Mouse (Mus musculus) hindbrain, embryonic 16.5 days (tissue): Measurements from ENCODE around the gene Fmr1. TPM values are rescaled to one million over a fixed set of nuclear protein-coding genes. Genes with fewer than 3 reads are reported as not detected.
"Not testable (repeated sequence)": the region's sequence is repeated elsewhere in the genome, so short reads cannot be mapped to it uniquely, and the experiment has no call there.

Experiments
- ATAC-seq: fragments of 200-750 bp; cut with Nextera tagmentation; 2 replicates; pipeline ENCODE4 v1.8.0; 2017; ENCODE audit warnings: moderate TSS enrichment, moderate library complexity
- H3K27ac ChIP-seq: fragments of 300-500 bp; sonication (generic); 2 replicates; pipeline ENCODE4 v1.5.1; 2014; ENCODE audit warnings: low read depth, mild to moderate bottlenecking, control low read depth, low read length, moderate library complexity
- H3K27me3 ChIP-seq: fragments of 300-500 bp; sonication (generic); replicated peaks from 2 replicates; pipeline ENCODE4 v1.6.1; 2014; ENCODE audit warnings: low read length; ENCODE audit not compliant: control insufficient read depth, insufficient read depth
- H3K36me3 ChIP-seq: fragments of 300-500 bp; sonication (generic); 2 replicates; pipeline ENCODE4 v1.6.1; 2014; ENCODE audit warnings: mild to moderate bottlenecking, low read length, moderate library complexity, mixed read lengths; ENCODE audit not compliant: control insufficient read depth, insufficient read depth
- H3K4me1 ChIP-seq: fragments of 300-500 bp; sonication (generic); 2 replicates; pipeline ENCODE4 v1.6.1; 2014; ENCODE audit warnings: low read depth, low read length; ENCODE audit not compliant: control insufficient read depth, insufficient read depth
- H3K4me2 ChIP-seq: fragments of 300-500 bp; sonication (generic); 2 replicates; pipeline ENCODE4 v1.6.1; 2014; ENCODE audit warnings: mild to moderate bottlenecking, low read length, control low read depth, moderate library complexity
- H3K4me3 ChIP-seq: fragments of 300-500 bp; sonication (generic); 2 replicates; pipeline ENCODE4 v1.5.1; 2014; ENCODE audit warnings: mild to moderate bottlenecking, low read length, control low read depth, moderate library complexity
- H3K9ac ChIP-seq: fragments of 300-500 bp; sonication (generic); 2 replicates; pipeline ENCODE4 v1.6.1; 2014; ENCODE audit warnings: low read depth, mild to moderate bottlenecking, control low read depth, low read length, moderate library complexity
- H3K9me3 ChIP-seq: fragments of 300-500 bp; sonication (generic); 2 replicates; pipeline ENCODE4 v1.6.1; 2014; ENCODE audit warnings: mild to moderate bottlenecking, low read length, moderate library complexity; ENCODE audit not compliant: control insufficient read depth
- WGBS: fragments of 180-500 bp; shearing (Covaris S2); extraction: QIAGEN DNeasy Blood & Tissue Kit; methylation state at CpG from one replicate; pipeline ENCODE4 v1.1.7; 2014; 5-methylcytosine and 5-hydroxymethylcytosine counted together
- polyA plus RNA-seq: library from polyadenylated mRNA; unstranded; fragments of >200 nt; fragmentation: Nextera tagmentation; extraction: Ambion mirVana; gene quantifications from 2 replicates; pipeline ENCODE4 v1.2.1, GENCODE M21; 2015

Fmr1 gene
- polyA plus RNA-seq = 46.6 and 46.8 TPM in 2 replicates

GRCm38 (mm10) chrX:68678333-68678740 lies at the start of gene Fmr1:
Gene Fmr1, plus strand, starts transcription at chrX:68678541.
- H3K4me3 ChIP-seq = peak within 1 kb of the TSS; percentile 67
- 16% methylated on average over 33 of the region's 49 CpGs for WGBS
- no peaks in the 10 kb centered on the region for H3K36me3 ChIP-seq

GRCm38 (mm10) chrX:68641603-68642002 lies 36.7 kb upstream of the Fmr1 start:
- Histone ChIP-seq H3K9me3 (no peaks in the 10 kb centered on the region), H3K4me1 (no peaks in the 10 kb centered on the region), H3K27me3 (no peaks in the 10 kb centered on the region), H3K4me2 (no peak overlapping the region), H3K27ac (no peak overlapping the region), H3K4me3 (no peak overlapping the region), H3K9ac (no peak overlapping the region), H3K36me3 (no peaks in the 10 kb centered on the region)
- WGBS = 53% methylated on average over 1 of the region's 1 CpGs
- ATAC-seq = no peak

More at GRCm38 (mm10) chrX:68678333-68678740, at the start of gene Fmr1:
- H3K27ac ChIP-seq = peak within 1 kb of the TSS; percentile 89
- H3K4me1 ChIP-seq = no peaks in the 10 kb centered on the region
- H3K4me2 ChIP-seq = peak within 1 kb of the TSS; percentile 61
- H3K9me3 ChIP-seq = no peaks in the 10 kb centered on the region
- peak; percentile 98 for ATAC-seq
- H3K9ac ChIP-seq = peak within 1 kb of the TSS; percentile 86
- H3K27me3 ChIP-seq = no peaks in the 10 kb centered on the region

- no peaks in the 10 kb centered on the region for H3K4me1 ChIP-seq
- H3K9me3 ChIP-seq = no peaks in the 10 kb centered on the region
- no peaks in the 10 kb centered on the region for H3K36me3 ChIP-seq
- no peaks in the 10 kb centered on the region for H3K27me3 ChIP-seq
- peak; percentile 84 for ATAC-seq
- H3K27ac ChIP-seq = peak overlapping the region; percentile 73
- WGBS = 47% methylated on average over 7 of the region's 7 CpGs
- H3K4me3 ChIP-seq = no peak overlapping the region
- H3K4me2 ChIP-seq = no peak overlapping the region; the same call in 1 of the 2 replicates
- no peak overlapping the region for H3K9ac ChIP-seq
These were observed 33.0 kb upstream of the Fmr1 start for GRCm38 (mm10) chrX:68645154-68645919.

- H3K27me3 ChIP-seq = no peaks in the 10 kb centered on the region
- no peaks in the 10 kb centered on the region for H3K4me1 ChIP-seq
- 31% methylated on average over 1 of the region's 1 CpGs for WGBS
- H3K9ac ChIP-seq = no peak overlapping the region
- H3K4me3 ChIP-seq = no peak overlapping the region
- H3K27ac ChIP-seq = no peak overlapping the region
- ATAC-seq = no peak
- no peak overlapping the region for H3K4me2 ChIP-seq
- H3K9me3 ChIP-seq = no peaks in the 10 kb centered on the region
- H3K36me3 ChIP-seq = no peaks in the 10 kb centered on the region
These were observed 833 bp upstream of the Fmr1 start for GRCm38 (mm10) chrX:68677508-68677907.

- Histone ChIP-seq H3K36me3 (no peaks in the 10 kb centered on the region), H3K4me2 (peak overlapping the region; percentile 52), H3K27ac (peak overlapping the region; percentile 89), H3K27me3 (no peaks in the 10 kb centered on the region), H3K9me3 (no peaks in the 10 kb centered on the region), H3K4me1 (no peaks in the 10 kb centered on the region), H3K4me3 (peak overlapping the region; percentile 67), H3K9ac (peak overlapping the region; percentile 86)
- ATAC-seq = peak; percentile 35
- 15% methylated on average over 45 of the region's 67 CpGs for WGBS
These were observed 610 bp downstream of the Fmr1 start for GRCm38 (mm10) chrX:68678815-68679486.

- 81% methylated on average over 2 of the region's 2 CpGs for WGBS
- Histone ChIP-seq H3K4me3 (no peak overlapping the region), H3K36me3 (no peaks in the 10 kb centered on the region), H3K4me1 (no peaks in the 10 kb centered on the region), H3K4me2 (no peak overlapping the region), H3K27me3 (no peaks in the 10 kb centered on the region), H3K9ac (no peak overlapping the region), H3K27ac (no peak overlapping the region), H3K9me3 (no peaks in the 10 kb centered on the region)
- ATAC-seq = no peak
These were observed 6.4 kb downstream of the Fmr1 start for GRCm38 (mm10) chrX:68684706-68685105.

- not testable (repeated sequence) for H3K9me3 ChIP-seq, H3K4me1 ChIP-seq, H3K4me2 ChIP-seq, H3K27ac ChIP-seq, ATAC-seq, H3K4me3 ChIP-seq, H3K9ac ChIP-seq, H3K27me3 ChIP-seq, H3K36me3 ChIP-seq
- 90% methylated on average over 8 of the region's 8 CpGs for WGBS
These were observed 13.6 kb downstream of the Fmr1 start for GRCm38 (mm10) chrX:68691936-68692335.

- no peaks in the 10 kb centered on the region for H3K9me3 ChIP-seq
- no peak overlapping the region for H3K4me3 ChIP-seq
- H3K36me3 ChIP-seq = no peaks in the 10 kb centered on the region
- 75% methylated on average over 1 of the region's 1 CpGs for WGBS
- no peak overlapping the region for H3K4me2 ChIP-seq
- H3K9ac ChIP-seq = no peak overlapping the region
- no peaks in the 10 kb centered on the region for H3K4me1 ChIP-seq
- no peak for ATAC-seq
- H3K27ac ChIP-seq = no peak overlapping the region
- no peaks in the 10 kb centered on the region for H3K27me3 ChIP-seq
These were observed 58.6 kb downstream of the Fmr1 start for GRCm38 (mm10) chrX:68736902-68737301.

- Histone ChIP-seq H3K4me3 (no peak overlapping the region), H3K27ac (no peak overlapping the region), H3K4me1 (no peaks in the 10 kb centered on the region), H3K9me3 (no peaks in the 10 kb centered on the region), H3K27me3 (no peaks in the 10 kb centered on the region), H3K4me2 (no peak overlapping the region), H3K36me3 (no peaks in the 10 kb centered on the region), H3K9ac (no peak overlapping the region)
- 51% methylated on average over 2 of the region's 2 CpGs for WGBS
- no peak for ATAC-seq
These were observed 61.7 kb downstream of the Fmr1 start for GRCm38 (mm10) chrX:68740088-68740487.
